Mouse (Mus musculus): ENCODE measurements around the gene Atp8b3.

DNA sequence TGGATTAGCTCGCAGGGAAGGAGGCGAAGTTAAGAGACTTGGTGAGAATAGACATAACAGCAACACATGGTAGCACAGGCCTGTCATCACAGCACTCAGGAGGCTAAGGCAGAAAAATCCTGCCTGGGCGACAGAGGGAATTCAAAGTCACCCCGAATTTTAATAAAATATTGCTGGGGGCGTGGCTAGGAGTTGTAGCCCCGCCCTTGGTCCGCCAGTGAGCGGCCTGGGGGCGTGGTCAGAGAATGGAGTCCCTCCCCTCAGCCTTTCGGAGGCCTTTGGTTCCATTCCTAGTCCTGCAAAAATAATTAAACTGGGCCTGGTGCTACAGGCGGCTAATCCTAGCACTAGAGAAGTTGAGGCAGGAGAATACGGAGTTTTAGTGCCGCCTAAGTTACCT is 3.2 kb downstream of the Atp8b3 start:
- TF ChIP-seq CTCF (IDR thresholded peaks at IDR 0.05; ENCODE audit: low read depth, low read length) = no peak
- TF ChIP-seq POLR2A (IDR thresholded peaks at IDR 0.05; ENCODE audit: borderline replicate concordance, low read depth, low read length) = no peak
